Mouse (Mus musculus) cerebellum, postnatal 4 days (tissue): ENCODE measurements around the gene Lrrc56.
"Not testable (repeated sequence)": the region's sequence is repeated elsewhere in the genome, so short reads cannot be mapped to it uniquely, and the experiment has no call there.

Experiments used
- DNase-seq, 2 experiments: peaks; one replicate each; pipeline ENCODE4 v3.0.0; 2022; ENCODE audit warnings: low spot score in 2 of 2, mixed read lengths in 1 of 2

Lrrc56 gene

GRCm38 (mm10) chr7:141216894-141217293 lies 22.9 kb downstream of the Lrrc56 start:
- no peak for DNase-seq

DNA sequence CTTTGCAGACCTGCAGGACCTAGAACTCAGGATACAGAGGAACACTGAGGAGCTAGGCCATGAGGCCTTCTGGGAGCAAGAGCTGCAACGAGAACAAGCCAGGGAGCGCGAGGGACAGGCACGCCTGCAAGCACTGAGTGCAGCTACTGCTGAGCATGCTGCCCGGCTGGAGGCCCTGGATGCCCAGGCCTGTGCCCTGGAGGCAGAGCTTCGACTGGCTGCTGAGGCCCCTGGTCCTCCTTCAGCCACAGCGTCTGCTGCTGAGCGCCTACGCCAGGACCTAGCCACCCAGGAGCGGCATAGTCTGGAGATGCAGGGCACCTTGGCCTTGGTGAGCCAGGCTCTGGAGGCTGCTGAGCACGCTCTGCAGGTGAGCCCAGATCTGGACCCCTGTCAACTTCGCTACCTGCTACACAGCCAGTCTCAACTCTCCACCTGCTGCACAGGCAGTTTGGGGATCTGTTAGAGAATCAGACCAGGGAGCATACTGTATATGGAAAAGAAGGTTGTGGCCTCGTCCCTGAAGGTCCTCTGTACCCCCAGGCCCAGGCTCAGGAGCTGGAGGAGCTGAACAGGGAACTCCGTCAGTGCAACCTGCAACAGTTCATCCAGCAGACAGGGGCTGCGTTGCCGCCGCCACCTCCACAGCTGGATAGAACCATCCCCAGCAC lies 23.5 kb downstream of the Lrrc56 start:
- DNase-seq = no peak

GRCm38 (mm10) chr7:141218141-141218540 lies 24.2 kb downstream of the Lrrc56 start:
- DNase-seq = no peak

- no peak for DNase-seq
These were observed 24.7 kb downstream of the Lrrc56 start for GRCm38 (mm10) chr7:141218557-141219133.

GRCm38 (mm10) chr7:141219558-141220099 lies 25.7 kb downstream of the Lrrc56 start:
- DNase-seq = no peak

GRCm38 (mm10) chr7:141220377-141220776 lies 26.4 kb downstream of the Lrrc56 start:
- DNase-seq = no peak

DNA sequence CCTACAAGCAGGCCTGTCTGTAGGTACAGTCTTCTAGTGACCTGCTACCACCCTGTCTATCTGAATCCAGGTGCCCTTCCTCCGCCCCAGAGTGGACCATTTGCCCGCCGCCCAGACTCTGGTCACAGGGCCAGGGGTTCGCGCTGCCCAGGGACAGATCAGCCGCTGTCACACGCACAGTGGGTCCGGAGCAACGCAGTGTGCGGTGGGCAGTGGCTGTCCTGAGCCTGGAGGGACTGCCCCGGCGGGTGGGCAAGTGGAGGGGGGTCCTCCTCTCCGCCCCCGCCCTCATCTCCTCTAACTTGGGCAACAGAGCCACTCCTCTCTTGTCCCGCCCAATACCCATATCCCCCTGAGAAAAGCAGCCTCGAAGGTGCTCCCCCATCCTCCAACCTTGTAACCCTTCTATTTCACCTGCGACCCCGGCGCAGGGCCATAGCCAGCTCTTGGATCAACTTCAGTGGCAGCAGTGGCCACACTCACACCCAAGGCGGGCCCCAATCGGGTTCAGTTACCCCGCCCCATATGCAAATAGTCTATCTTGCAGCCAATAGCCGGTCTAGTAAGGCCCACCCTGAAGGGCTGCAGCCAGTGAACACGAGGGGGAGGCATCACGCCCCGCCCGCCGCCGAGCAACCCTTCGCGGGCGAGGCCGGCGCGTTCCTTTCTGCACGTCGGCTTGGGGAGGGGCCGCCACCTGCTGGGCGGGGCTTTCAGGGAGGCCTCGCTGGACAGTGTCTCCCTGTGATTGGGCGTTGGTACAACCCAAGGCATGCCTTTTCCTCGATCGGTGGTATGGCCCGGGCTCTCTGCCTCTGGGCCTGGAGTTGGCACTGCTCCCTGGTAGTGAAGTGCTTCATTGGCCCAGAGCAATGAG lies 27.5 kb downstream of the Lrrc56 start:
- peak; percentile 90 to 95 for DNase-seq

- DNase-seq = no peak
These were observed 28.1 kb downstream of the Lrrc56 start for GRCm38 (mm10) chr7:141222126-141222467.

GRCm38 (mm10) chr7:141222696-141223215 lies 28.8 kb downstream of the Lrrc56 start:
- DNase-seq = no peak

DNA sequence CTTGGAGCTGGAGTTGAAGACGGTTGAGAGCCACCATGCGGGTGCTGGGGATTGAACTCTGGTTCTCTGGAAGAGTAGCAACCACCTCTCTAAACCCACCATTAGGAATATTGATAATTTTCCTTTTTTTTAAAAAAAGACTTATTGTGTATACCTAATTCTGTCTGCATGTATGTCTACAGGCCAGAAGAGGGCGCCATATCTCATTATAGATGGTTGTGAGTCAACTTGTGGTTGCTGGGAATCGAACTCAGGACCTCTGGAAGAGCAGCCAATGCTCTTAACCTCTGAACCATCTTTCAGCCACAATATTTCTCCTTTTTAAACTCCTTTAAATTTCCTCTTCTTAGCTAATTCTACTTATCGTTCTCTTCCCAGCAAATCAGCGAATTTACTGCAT lies 32.6 kb downstream of the Lrrc56 start:
- DNase-seq = no peak

DNA sequence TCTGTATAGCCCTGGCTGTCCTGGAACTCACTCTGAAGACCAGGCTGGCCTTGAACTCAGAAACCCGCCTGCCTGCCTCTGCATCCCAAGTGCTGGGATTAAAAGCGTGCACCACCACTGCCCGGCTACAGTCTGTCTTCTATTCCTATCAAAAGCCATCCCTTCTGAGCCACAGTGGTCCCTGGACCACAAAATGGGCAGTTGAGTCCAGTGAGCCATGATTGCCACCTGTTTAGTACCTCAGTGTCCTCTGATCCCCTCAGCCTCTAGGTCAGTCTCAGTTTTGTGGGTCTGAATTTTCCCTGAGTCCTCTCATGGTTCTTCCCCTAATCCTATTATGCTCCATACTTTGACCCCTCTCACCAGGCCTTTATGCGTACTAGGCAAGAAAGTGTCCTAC lies 33.8 kb downstream of the Lrrc56 start:
- DNase-seq = no peak

GRCm38 (mm10) chr7:141228279-141229067 lies 34.5 kb downstream of the Lrrc56 start, which contains the start of gene Phrf1:
Gene Phrf1 (plus strand): TSS chr7:141228784.
- peak; percentile 95 to 98 for DNase-seq

GRCm38 (mm10) chr7:141229702-141230101 lies 35.7 kb downstream of the Lrrc56 start:
- no peak for DNase-seq

DNA sequence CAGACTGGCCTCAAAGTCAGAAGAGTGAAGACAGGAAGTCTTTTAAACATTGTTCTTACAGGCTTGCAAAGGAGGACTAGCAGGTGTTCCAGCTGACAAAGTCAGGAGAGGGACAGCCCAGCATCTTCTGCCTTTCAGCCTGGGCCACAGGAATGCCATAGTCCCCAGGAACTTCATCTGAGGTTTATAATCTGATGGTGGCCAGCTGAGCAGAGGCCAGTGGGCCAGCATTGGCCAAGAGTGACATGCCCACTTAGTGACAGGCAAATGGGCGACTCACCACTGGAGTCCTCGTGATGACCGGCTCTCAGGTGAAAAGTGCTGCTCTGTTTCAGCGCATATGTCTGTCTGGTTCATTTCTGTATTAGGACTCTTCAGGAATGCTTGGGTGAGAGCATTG lies 36.6 kb downstream of the Lrrc56 start:
- DNase-seq = no peak

GRCm38 (mm10) chr7:141231111-141231510 lies 37.2 kb downstream of the Lrrc56 start:
- DNase-seq = no peak

DNA sequence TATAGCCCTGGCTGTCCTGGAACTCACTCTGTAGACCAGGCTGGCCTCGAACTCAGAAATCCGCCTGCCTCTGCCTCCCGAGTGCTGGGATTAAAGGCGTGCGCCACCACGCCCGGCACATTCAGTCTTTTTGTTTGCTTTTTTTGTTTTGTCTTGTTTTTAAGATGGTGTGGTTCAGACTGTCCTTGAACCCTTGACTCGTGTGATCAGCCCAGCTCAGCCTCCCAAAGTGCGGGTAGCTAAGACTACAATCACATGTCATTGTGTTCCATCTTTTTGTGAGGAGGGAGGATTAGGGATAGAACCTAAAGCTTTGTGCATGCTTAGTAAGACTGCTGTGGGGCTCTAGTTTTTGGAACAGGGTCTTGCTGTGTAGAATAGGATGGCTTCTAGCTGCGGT lies 37.6 kb downstream of the Lrrc56 start:
- DNase-seq = no peak

DNA sequence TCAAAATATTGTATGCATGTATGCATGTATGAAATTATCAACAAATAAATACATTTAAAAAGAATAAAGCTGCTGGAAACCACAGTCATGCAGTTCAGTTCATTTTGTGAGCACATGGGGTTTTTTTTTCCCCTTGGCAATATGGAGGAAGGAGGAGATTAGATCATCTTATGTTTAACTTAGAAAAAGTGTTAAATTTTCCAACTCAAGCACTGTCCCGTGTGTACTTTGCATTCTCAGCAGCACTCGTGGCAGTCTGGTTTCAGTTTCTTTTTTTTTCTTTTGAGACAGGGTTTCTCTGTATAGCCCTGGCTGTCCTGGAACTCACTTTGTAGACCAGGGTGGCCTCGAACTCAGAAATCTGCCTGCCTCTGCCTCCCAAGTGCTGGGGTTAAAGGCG lies 56.5 kb downstream of the Lrrc56 start:
- not testable (repeated sequence) for DNase-seq

DNA sequence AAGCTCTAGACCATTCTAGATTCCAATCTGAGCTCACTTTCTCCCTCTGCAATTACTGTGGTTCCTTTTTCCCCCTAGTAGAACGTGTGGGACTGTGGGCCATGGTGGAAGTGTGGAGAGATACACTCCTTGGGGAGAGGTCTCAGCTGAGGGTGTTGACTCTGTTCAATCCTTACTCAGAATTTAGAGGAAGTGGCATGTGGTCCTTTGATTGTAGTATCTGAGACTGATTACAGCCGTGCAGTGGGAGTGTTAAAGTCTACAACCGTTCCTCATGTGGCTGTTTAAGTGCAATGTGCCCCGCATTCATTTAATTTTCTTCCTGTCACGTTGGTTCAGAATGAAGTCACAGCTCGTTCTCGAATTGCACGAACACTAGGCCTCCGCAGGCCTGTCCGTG lies 62.2 kb downstream of the Lrrc56 start:
- DNase-seq = no peak
